9 mouse cellular contexts compared by ENCODE assay signal in the genomic region with DNA sequence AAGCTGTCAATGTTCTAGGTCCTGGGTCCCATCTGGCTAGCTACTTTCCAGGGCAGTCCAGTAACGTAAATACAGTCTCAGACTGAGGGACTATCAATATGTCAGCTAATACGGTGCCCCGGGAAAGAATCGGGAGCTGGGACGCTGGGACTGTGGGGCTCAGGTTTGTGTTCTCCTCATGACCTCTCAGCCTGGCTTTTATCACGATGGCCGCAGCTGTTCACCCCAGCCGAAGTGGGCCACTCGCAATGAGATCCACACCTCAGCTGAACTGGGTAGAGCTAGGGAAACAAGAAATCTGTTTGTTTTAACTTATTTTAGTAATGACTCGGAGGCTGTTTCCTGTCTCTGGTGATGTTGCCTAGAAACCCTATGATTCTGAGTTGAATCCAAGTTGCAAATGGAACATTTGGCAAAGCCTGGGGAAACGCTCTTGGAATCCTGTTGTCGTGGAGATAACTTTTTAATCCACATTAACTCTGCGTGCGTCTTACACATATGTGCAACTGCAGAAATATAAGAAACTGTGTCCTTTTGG.
DNase-seq lines count a peak whose midpoint lies in the region; ATAC-seq and TF ChIP-seq lines count a peak whose summit lies in the region.
"Had no signal": no experiment of that assay in that cellular context is flagged by ENCODE, and none has a peak within 500 bp of the region (broad histone marks: within the 10 kb centered on the region; RNA-seq: fewer than 3 reads in every experiment).

No protein-coding gene starts in this region.

- ATAC-seq in intestine, embryonic 16.5 days: peak; percentile 70; the same call in 1 of the 2 replicates
- peak; percentile 73; the same call in 1 of the 2 replicates for ATAC-seq in stomach, embryonic 15.5 days (ENCODE audit: insufficient read depth, low FRiP score, low read depth)

- 0 out of 2 replicates have a peak overlapping the region, but pooled peaks have one; percentile 7 for H3K4me2 ChIP-seq in intestine, embryonic 16.5 days (ENCODE audit: low read depth, low read length)
- peak overlapping the region; percentile 29 for H3K4me2 ChIP-seq in stomach, embryonic 15.5 days
- H3K4me2 ChIP-seq: midbrain, embryonic 12.5 days had no signal

- no peaks in the 10 kb centered on the region for H3K36me3 ChIP-seq in intestine, embryonic 16.5 days (ENCODE audit: control insufficient read depth, insufficient read depth, low read length)
- no peaks in the 10 kb centered on the region for H3K36me3 ChIP-seq in stomach, embryonic 15.5 days
- H3K36me3 ChIP-seq: midbrain, embryonic 12.5 days had no signal

- peak overlapping the region; percentile 64 for H3K27ac ChIP-seq in intestine, embryonic 16.5 days (ENCODE audit: low read length)
- H3K27ac ChIP-seq in stomach, embryonic 15.5 days: peak overlapping the region; percentile 93
- H3K27ac ChIP-seq: midbrain, embryonic 12.5 days had no signal

- intact Hi-C loops in left cerebral cortex, postnatal 10 days (cut with DNase I): no loop called here

- 0 out of 2 replicates have a peak, but pooled peaks cover 11% of the 10 kb centered on the region for H3K4me1 ChIP-seq in intestine, embryonic 16.5 days (ENCODE audit: control insufficient read depth, insufficient read depth, low read length)
- H3K4me1 ChIP-seq in stomach, embryonic 15.5 days: peaks cover 8% of the 10 kb centered on the region; the same call in 1 of the 2 replicates
- H3K4me1 ChIP-seq: midbrain, embryonic 12.5 days had no signal

- no peak for TF ChIP-seq POLR2A in brain, embryonic 14.5 days (IDR thresholded peaks at IDR 0.05; ENCODE audit: borderline replicate concordance, extremely low read depth, insufficient read depth, insufficient read length, poor library complexity, severe bottlenecking)

- no peak overlapping the region for H3K9ac ChIP-seq in intestine, embryonic 16.5 days (ENCODE audit: low read depth, low read length)
- H3K9ac ChIP-seq in stomach, embryonic 15.5 days: no peak overlapping the region
- H3K9ac ChIP-seq: midbrain, embryonic 12.5 days had no signal

- peak; percentile 8 for DNase-seq in adrenal gland, postnatal 10 days
- DNase-seq in adrenal gland, postnatal 4 days (ENCODE audit: low spot score in 2 of 2): no peak
- DNase-seq in brain, embryonic 14.5 days (ENCODE audit: low read depth): peak; percentile 85
- peak; percentile 59 for DNase-seq in gastrocnemius, adult 18-20 months (ENCODE audit: low spot score)
- peak; percentile 36 to 78 for DNase-seq in left cerebral cortex, postnatal 10 days (ENCODE audit: extremely low spot score in 1 of 2, low spot score in 2 of 2)
- DNase-seq in spleen, adult 18-20 months: no peak

- no peaks in the 10 kb centered on the region for H3K9me3 ChIP-seq in intestine, embryonic 16.5 days (ENCODE audit: control insufficient read depth, low read length)
- no peaks in the 10 kb centered on the region for H3K9me3 ChIP-seq in stomach, embryonic 15.5 days
- H3K9me3 ChIP-seq: midbrain, embryonic 12.5 days had no signal

- 42% methylated on average over 14 of the region's 14 CpGs for WGBS in intestine, embryonic 16.5 days
- 41% methylated on average over 14 of the region's 14 CpGs for WGBS in stomach, embryonic 15.5 days

- H3K4me3 ChIP-seq in intestine, embryonic 16.5 days (ENCODE audit: low read length): no peak overlapping the region
- H3K4me3 ChIP-seq in stomach, embryonic 15.5 days (replicated peaks): no peak overlapping the region
- H3K4me3 ChIP-seq: midbrain, embryonic 12.5 days had no signal

- TF ChIP-seq CTCF in brain, embryonic 14.5 days (IDR thresholded peaks at IDR 0.05; ENCODE audit: borderline replicate concordance, extremely low read depth, insufficient read depth, insufficient read length): no peak

- no peaks in the 10 kb centered on the region for H3K27me3 ChIP-seq in intestine, embryonic 16.5 days (replicated peaks; ENCODE audit: control insufficient read depth, insufficient read depth, low read length)
- H3K27me3 ChIP-seq in stomach, embryonic 15.5 days (replicated peaks): no peaks in the 10 kb centered on the region
- H3K27me3 ChIP-seq: midbrain, embryonic 12.5 days had no signal

Comparison
In these comparisons a context has a peak if more than half of its experiments do, and no peak if none do; other contexts are left out.
1. DNase-seq: peak in adrenal gland, postnatal 10 days (single experiment), brain, embryonic 14.5 days (single experiment), gastrocnemius, adult 18-20 months (single experiment) and left cerebral cortex, postnatal 10 days (2 of 2); none in adrenal gland, postnatal 4 days (0 of 2) and spleen, adult 18-20 months (0 of 2).